Mouse (Mus musculus): ENCODE data around the gene Sall1.

DNA sequence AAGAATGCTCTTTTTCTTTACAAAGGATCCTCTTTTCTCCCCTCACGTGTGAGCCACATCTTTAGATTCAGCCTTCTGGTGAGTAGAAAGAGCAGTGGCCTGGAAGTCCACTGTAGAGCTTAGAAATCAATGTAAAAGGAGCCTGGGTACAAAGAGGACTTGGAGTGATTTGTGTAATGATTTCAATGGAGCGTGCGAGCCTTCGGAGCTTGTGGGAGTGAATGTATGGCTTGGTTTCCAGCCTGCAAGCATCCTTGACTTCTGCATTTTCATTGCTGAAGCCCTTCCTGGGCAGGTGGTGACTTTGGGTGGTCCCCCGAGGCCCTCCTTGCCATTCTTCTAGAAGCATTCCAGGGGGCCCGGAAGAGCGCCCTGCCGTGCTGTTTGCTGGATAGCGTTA is 20.1 kb upstream of the Sall1 start:
- TF ChIP-seq CTCF (IDR thresholded peaks at IDR 0.05; ENCODE audit: low read depth, low read length) = no peak
- TF ChIP-seq POLR2AphosphoS5 (IDR thresholded peaks at IDR 0.05; ENCODE audit: insufficient replicate concordance, low read depth, low read length) = no peak
- TF ChIP-seq GATA1 (IDR thresholded peaks at IDR 0.05; ENCODE audit: borderline replicate concordance, low read length) = no peak
